Mouse (Mus musculus): Measurements from ENCODE around the gene Rgl1. TPM values are rescaled to one million over a fixed set of nuclear protein-coding genes. Genes with fewer than 3 reads are reported as not detected.
A peak's percentile ranks its signal among the peaks of the same experiment; 100 is the strongest.

The Rgl1 gene
- polyA plus RNA-seq (2015; fragmentation: Nextera tagmentation; extraction: Ambion mirVana): 39.8 and 48.3 TPM in 2 replicates

GRCm38 (mm10) chr1:152766032-152766772 lies at the start of gene Rgl1, which contains the start of gene Arpc5:
Rgl1 (minus strand) TSS chr1:152766351.
Arpc5 (plus strand) TSS chr1:152766542.
- H3K9me3 ChIP-seq (replicated peaks; ENCODE audit: control insufficient read depth, low read length): no peaks in the 10 kb centered on the region
- under 1% methylated on average over 86 of the region's 86 CpGs for WGBS
- H3K36me3 ChIP-seq (ENCODE audit: control insufficient read depth, insufficient read depth, low read length): peaks cover 3% of the 10 kb centered on the region; the same call in 1 of the 2 replicates
- H3K9ac ChIP-seq (ENCODE audit: low read length): peak within 1 kb of the TSS; percentile 98
- ATAC-seq (ENCODE audit: insufficient read depth, low FRiP score): peak; percentile 98
- peak within 1 kb of the TSS; percentile 97 for H3K4me3 ChIP-seq (replicated peaks; ENCODE audit: low read length)
- peak within 1 kb of the TSS; percentile 85 for H3K27ac ChIP-seq (ENCODE audit: low read length)
- peak within 1 kb of the TSS; percentile 98 for H3K4me2 ChIP-seq (ENCODE audit: low read depth, low read length)
- no peaks in the 10 kb centered on the region for H3K27me3 ChIP-seq (ENCODE audit: control insufficient read depth, insufficient read depth, low read length)
- 0 out of 2 replicates have a peak, but pooled peaks cover 2% of the 10 kb centered on the region for H3K4me1 ChIP-seq (ENCODE audit: control insufficient read depth, insufficient read depth, low read length)

GRCm38 (mm10) chr1:152815265-152815701 lies 49.1 kb upstream of the Rgl1 start:
- H3K36me3 ChIP-seq (ENCODE audit: control insufficient read depth, insufficient read depth, low read length): no peaks in the 10 kb centered on the region
- no peak overlapping the region for H3K9ac ChIP-seq (ENCODE audit: low read length)
- ATAC-seq (ENCODE audit: insufficient read depth, low FRiP score): peak; percentile 65
- 0 out of 2 replicates have a peak, but pooled peaks cover 8% of the 10 kb centered on the region for H3K4me1 ChIP-seq (ENCODE audit: control insufficient read depth, insufficient read depth, low read length)
- 32% methylated on average over 7 of the region's 7 CpGs for WGBS
- no peak overlapping the region for H3K27ac ChIP-seq (ENCODE audit: low read length)
- 0 out of 2 replicates have a peak overlapping the region, but pooled peaks have one; percentile 13 for H3K4me3 ChIP-seq (replicated peaks; ENCODE audit: low read length)
- no peaks in the 10 kb centered on the region for H3K9me3 ChIP-seq (replicated peaks; ENCODE audit: control insufficient read depth, low read length)
- H3K27me3 ChIP-seq (ENCODE audit: control insufficient read depth, insufficient read depth, low read length): no peaks in the 10 kb centered on the region
- peak overlapping the region; percentile 25; the same call in 1 of the 2 replicates for H3K4me2 ChIP-seq (ENCODE audit: low read depth, low read length)

- no peaks in the 10 kb centered on the region for H3K36me3 ChIP-seq (ENCODE audit: control insufficient read depth, insufficient read depth, low read length)
- H3K4me1 ChIP-seq (ENCODE audit: control insufficient read depth, insufficient read depth, low read length): peaks cover 16% of the 10 kb centered on the region
- H3K4me3 ChIP-seq (replicated peaks; ENCODE audit: low read length): no peak overlapping the region
- H3K9me3 ChIP-seq (replicated peaks; ENCODE audit: control insufficient read depth, low read length): no peaks in the 10 kb centered on the region
- H3K27ac ChIP-seq (ENCODE audit: low read length): no peak overlapping the region
- no peaks in the 10 kb centered on the region for H3K27me3 ChIP-seq (ENCODE audit: control insufficient read depth, insufficient read depth, low read length)
- H3K4me2 ChIP-seq (ENCODE audit: low read depth, low read length): no peak overlapping the region
- WGBS: 79% methylated on average over 13 of the region's 13 CpGs
- H3K9ac ChIP-seq (ENCODE audit: low read length): no peak overlapping the region
- ATAC-seq (ENCODE audit: insufficient read depth, low FRiP score): no peak
Observed at GRCm38 (mm10) chr1:152810533-152811439, 44.6 kb upstream of the Rgl1 start.

GRCm38 (mm10) chr1:152809541-152810252 lies 43.5 kb upstream of the Rgl1 start:
- Histone ChIP-seq H3K4me2 (ENCODE audit: low read depth, low read length) (no peak overlapping the region), H3K9me3 (replicated peaks; ENCODE audit: control insufficient read depth, low read length) (no peaks in the 10 kb centered on the region), H3K4me3 (replicated peaks; ENCODE audit: low read length) (no peak overlapping the region), H3K36me3 (ENCODE audit: control insufficient read depth, insufficient read depth, low read length) (no peaks in the 10 kb centered on the region), H3K4me1 (ENCODE audit: control insufficient read depth, insufficient read depth, low read length) (peaks cover 10% of the 10 kb centered on the region), H3K27me3 (ENCODE audit: control insufficient read depth, insufficient read depth, low read length) (no peaks in the 10 kb centered on the region), H3K27ac (ENCODE audit: low read length) (peak overlapping the region; percentile 60; the same call in 1 of the 2 replicates), H3K9ac (ENCODE audit: low read length) (0 out of 2 replicates have a peak overlapping the region, but pooled peaks have one; percentile 11)
- ATAC-seq (ENCODE audit: insufficient read depth, low FRiP score): peak; percentile 76; the same call in 1 of the 2 replicates
- WGBS: 27% methylated on average over 8 of the region's 8 CpGs

GRCm38 (mm10) chr1:152808392-152808680 lies 42.2 kb upstream of the Rgl1 start:
- 82% methylated on average over 2 of the region's 2 CpGs for WGBS

GRCm38 (mm10) chr1:152807619-152808391 lies 41.7 kb upstream of the Rgl1 start:
- Histone ChIP-seq H3K4me3 (replicated peaks; ENCODE audit: low read length) (peak overlapping the region; percentile 9; the same call in 1 of the 2 replicates), H3K9me3 (replicated peaks; ENCODE audit: control insufficient read depth, low read length) (no peaks in the 10 kb centered on the region), H3K27me3 (ENCODE audit: control insufficient read depth, insufficient read depth, low read length) (no peaks in the 10 kb centered on the region), H3K36me3 (ENCODE audit: control insufficient read depth, insufficient read depth, low read length) (no peaks in the 10 kb centered on the region), H3K9ac (ENCODE audit: low read length) (no peak overlapping the region), H3K4me1 (ENCODE audit: control insufficient read depth, insufficient read depth, low read length) (peaks cover 10% of the 10 kb centered on the region), H3K27ac (ENCODE audit: low read length) (peak overlapping the region; percentile 55), H3K4me2 (ENCODE audit: low read depth, low read length) (no peak overlapping the region)
- WGBS: 71% methylated on average over 18 of the region's 18 CpGs
- ATAC-seq (ENCODE audit: insufficient read depth, low FRiP score): no peak

More at GRCm38 (mm10) chr1:152808392-152808680, 42.2 kb upstream of the Rgl1 start:
- peaks cover 10% of the 10 kb centered on the region for H3K4me1 ChIP-seq (ENCODE audit: control insufficient read depth, insufficient read depth, low read length)
- H3K36me3 ChIP-seq (ENCODE audit: control insufficient read depth, insufficient read depth, low read length): no peaks in the 10 kb centered on the region
- H3K9me3 ChIP-seq (replicated peaks; ENCODE audit: control insufficient read depth, low read length): no peaks in the 10 kb centered on the region
- no peaks in the 10 kb centered on the region for H3K27me3 ChIP-seq (ENCODE audit: control insufficient read depth, insufficient read depth, low read length)
- H3K4me3 ChIP-seq (replicated peaks; ENCODE audit: low read length): peak overlapping the region; percentile 9; the same call in 1 of the 2 replicates
- no peak overlapping the region for H3K4me2 ChIP-seq (ENCODE audit: low read depth, low read length)
- no peak overlapping the region for H3K27ac ChIP-seq (ENCODE audit: low read length)
- ATAC-seq (ENCODE audit: insufficient read depth, low FRiP score): no peak
- no peak overlapping the region for H3K9ac ChIP-seq (ENCODE audit: low read length)

GRCm38 (mm10) chr1:152804907-152805306 lies 38.8 kb upstream of the Rgl1 start:
- no peak overlapping the region for H3K4me3 ChIP-seq (replicated peaks; ENCODE audit: low read length)
- no peaks in the 10 kb centered on the region for H3K9me3 ChIP-seq (replicated peaks; ENCODE audit: control insufficient read depth, low read length)
- H3K9ac ChIP-seq (ENCODE audit: low read length): no peak overlapping the region
- 72% methylated on average over 6 of the region's 6 CpGs for WGBS
- H3K4me1 ChIP-seq (ENCODE audit: control insufficient read depth, insufficient read depth, low read length): peaks cover 8% of the 10 kb centered on the region
- ATAC-seq (ENCODE audit: insufficient read depth, low FRiP score): no peak
- no peak overlapping the region for H3K4me2 ChIP-seq (ENCODE audit: low read depth, low read length)
- H3K36me3 ChIP-seq (ENCODE audit: control insufficient read depth, insufficient read depth, low read length): no peaks in the 10 kb centered on the region
- H3K27ac ChIP-seq (ENCODE audit: low read length): no peak overlapping the region
- no peaks in the 10 kb centered on the region for H3K27me3 ChIP-seq (ENCODE audit: control insufficient read depth, insufficient read depth, low read length)

- H3K36me3 ChIP-seq (ENCODE audit: control insufficient read depth, insufficient read depth, low read length): no peaks in the 10 kb centered on the region
- H3K27me3 ChIP-seq (ENCODE audit: control insufficient read depth, insufficient read depth, low read length): no peaks in the 10 kb centered on the region
- no peak overlapping the region for H3K9ac ChIP-seq (ENCODE audit: low read length)
- no peak overlapping the region for H3K4me2 ChIP-seq (ENCODE audit: low read depth, low read length)
- H3K4me3 ChIP-seq (replicated peaks; ENCODE audit: low read length): no peak overlapping the region
- WGBS: 77% methylated on average over 13 of the region's 13 CpGs
- no peak for ATAC-seq (ENCODE audit: insufficient read depth, low FRiP score)
- H3K27ac ChIP-seq (ENCODE audit: low read length): no peak overlapping the region
- H3K4me1 ChIP-seq (ENCODE audit: control insufficient read depth, insufficient read depth, low read length): no peaks in the 10 kb centered on the region; the same call in 1 of the 2 replicates
- no peaks in the 10 kb centered on the region for H3K9me3 ChIP-seq (replicated peaks; ENCODE audit: control insufficient read depth, low read length)
Observed at GRCm38 (mm10) chr1:152800633-152801176, 34.6 kb upstream of the Rgl1 start.

Measured in stomach, embryonic 16.5 days (tissue).